Mouse (Mus musculus) midbrain, embryonic 12.5 days (tissue): ENCODE results near the gene Ptgir. TPM values are rescaled to one million over a fixed set of nuclear protein-coding genes. Genes with fewer than 3 reads are reported as not detected.

ENCODE experiments used
- ATAC-seq: fragments of 200-750 bp; cut with Nextera tagmentation; 2 replicates; pipeline ENCODE4 v1.8.0; 2017; ENCODE audit warnings: low read depth, moderate TSS enrichment, moderate library complexity; ENCODE audit not compliant: low FRiP score
- H3K27ac ChIP-seq: fragments of 300-500 bp; sonication (generic); replicated peaks from 2 replicates; pipeline ENCODE4 v1.5.1; 2016; ENCODE audit warnings: mild to moderate bottlenecking
- H3K27me3 ChIP-seq: fragments of 300-500 bp; sonication (generic); 2 replicates; pipeline ENCODE4 v1.6.1; 2016; ENCODE audit warnings: mild to moderate bottlenecking
- H3K36me3 ChIP-seq: fragments of 300-500 bp; sonication (generic); 2 replicates; pipeline ENCODE4 v1.6.1; 2016
- H3K4me1 ChIP-seq: fragments of 300-500 bp; sonication (generic); 2 replicates; pipeline ENCODE4 v1.6.1; 2016
- H3K4me2 ChIP-seq: fragments of 300-500 bp; sonication (generic); replicated peaks from 2 replicates; pipeline ENCODE4 v1.6.1; 2016; ENCODE audit warnings: mild to moderate bottlenecking, moderate library complexity
- H3K4me3 ChIP-seq: fragments of 300-500 bp; sonication (generic); 2 replicates; pipeline ENCODE4 v1.5.1; 2016; ENCODE audit warnings: mild to moderate bottlenecking
- H3K9ac ChIP-seq: fragments of 300-500 bp; sonication (generic); replicated peaks from 2 replicates; pipeline ENCODE4 v1.6.1; 2016; ENCODE audit warnings: mild to moderate bottlenecking, moderate library complexity
- H3K9me3 ChIP-seq: fragments of 300-500 bp; sonication (generic); 2 replicates; pipeline ENCODE4 v1.6.1; 2016; ENCODE audit warnings: mild to moderate bottlenecking
- WGBS: fragments of 180-500 bp; shearing (Covaris S2); methylation state at CpG from one replicate; pipeline ENCODE4 v1.1.7; 2016; 5-methylcytosine and 5-hydroxymethylcytosine counted together
- polyA plus RNA-seq: library from polyadenylated mRNA; unstranded; fragments of >200 nt; fragmentation: Nextera tagmentation; extraction: Ambion mirVana; gene quantifications from 2 replicates; pipeline ENCODE4 v1.2.1, GENCODE M21; 2016

Ptgir gene
- polyA plus RNA-seq, result 1.1 and 1.2 TPM in 2 replicates

- Histone ChIP-seq H3K27ac (no peak within 1 kb of the TSS), H3K9ac (0 out of 2 replicates have a peak within 1 kb of the TSS, but pooled peaks have one; percentile 20), H3K9me3 (no peaks in the 10 kb centered on the region), H3K36me3 (no peaks in the 10 kb centered on the region), H3K4me2 (no peak within 1 kb of the TSS), H3K27me3 (peaks cover 24% of the 10 kb centered on the region), H3K4me3 (no peak within 1 kb of the TSS), H3K4me1 (peaks cover 22% of the 10 kb centered on the region)
- 10% methylated on average over 6 of the region's 6 CpGs for WGBS
- 0 out of 2 replicates have a peak, but pooled peaks have one; percentile 34 for ATAC-seq
Measured at GRCm38 (mm10) chr7:16906281-16906680, at the start of gene Ptgir. Ptgir (plus strand) TSS chr7:16906490.

GRCm38 (mm10) chr7:16858336-16858735, 48.0 kb upstream of the Ptgir start:
- H3K4me3 ChIP-seq, result no peak overlapping the region
- H3K9ac ChIP-seq, result no peak overlapping the region
- H3K4me1 ChIP-seq, result no peaks in the 10 kb centered on the region
- no peak overlapping the region for H3K27ac ChIP-seq
- ATAC-seq, result no peak
- H3K27me3 ChIP-seq, result no peaks in the 10 kb centered on the region
- peaks cover 54% of the 10 kb centered on the region for H3K36me3 ChIP-seq
- H3K4me2 ChIP-seq, result no peak overlapping the region
- WGBS, result 18% methylated on average over 17 of the region's 17 CpGs
- no peaks in the 10 kb centered on the region for H3K9me3 ChIP-seq

DNA sequence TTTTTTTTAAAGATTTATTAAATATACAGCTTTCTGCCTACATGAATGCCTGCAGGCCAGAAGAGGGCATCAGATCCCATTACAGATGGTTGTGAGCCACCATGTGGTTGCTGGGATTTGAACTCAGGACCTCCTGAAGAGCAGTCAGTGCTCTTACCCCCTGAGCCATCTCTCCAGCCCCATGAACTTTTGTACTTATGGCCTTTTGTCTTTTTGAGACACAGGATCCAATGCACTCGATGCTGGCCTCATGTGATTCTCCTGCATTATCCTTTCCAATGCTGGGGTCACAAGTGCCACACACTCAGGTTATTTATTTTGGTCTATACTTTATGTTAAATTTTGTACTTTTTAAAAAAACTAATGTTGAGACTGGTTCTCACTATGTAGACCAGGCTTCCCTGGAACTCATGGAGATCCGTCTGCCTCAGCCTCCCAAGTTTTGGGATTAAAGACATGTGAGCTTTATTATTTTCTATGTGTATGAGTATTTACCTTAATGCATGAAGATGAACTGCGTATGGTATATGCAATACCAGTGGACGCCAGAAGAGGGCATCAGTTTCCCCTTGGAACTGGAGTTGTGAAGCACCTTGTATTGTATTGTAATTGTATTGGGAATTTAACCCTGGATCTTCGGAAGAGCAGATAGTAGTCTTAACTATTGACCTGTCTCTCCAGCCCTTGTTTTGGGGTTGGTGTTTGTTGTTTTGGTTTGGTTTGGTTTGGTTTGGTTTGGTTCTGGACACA, 46.2 kb upstream of the Ptgir start:
- Histone ChIP-seq H3K27me3 (no peaks in the 10 kb centered on the region), H3K9me3 (no peaks in the 10 kb centered on the region), H3K36me3 (peaks cover 51% of the 10 kb centered on the region), H3K4me3 (no peak overlapping the region), H3K4me1 (no peaks in the 10 kb centered on the region), H3K9ac (no peak overlapping the region), H3K27ac (no peak overlapping the region), H3K4me2 (no peak overlapping the region)
- 30% methylated on average over 5 of the region's 5 CpGs for WGBS
- ATAC-seq, result no peak

- H3K4me1 ChIP-seq, result peaks cover 7% of the 10 kb centered on the region; the same call in 1 of the 2 replicates
- ATAC-seq, result no peak
- H3K9me3 ChIP-seq, result no peaks in the 10 kb centered on the region
- no peaks in the 10 kb centered on the region for H3K27me3 ChIP-seq
- peaks cover 39% of the 10 kb centered on the region for H3K36me3 ChIP-seq
- 92% methylated on average over 3 of the region's 3 CpGs for WGBS
- no peak overlapping the region for H3K4me3 ChIP-seq
- no peak overlapping the region for H3K4me2 ChIP-seq
- no peak overlapping the region for H3K9ac ChIP-seq
- no peak overlapping the region for H3K27ac ChIP-seq
Measured at GRCm38 (mm10) chr7:16867488-16867887, 38.8 kb upstream of the Ptgir start.

- peak; percentile 95 for ATAC-seq
- H3K4me1 ChIP-seq, result peaks cover 7% of the 10 kb centered on the region; the same call in 1 of the 2 replicates
- H3K27me3 ChIP-seq, result no peaks in the 10 kb centered on the region
- no peak overlapping the region for H3K9ac ChIP-seq
- peak overlapping the region; percentile 49; the same call in 1 of the 2 replicates for H3K27ac ChIP-seq
- H3K4me3 ChIP-seq, result peak overlapping the region; percentile 25
- H3K36me3 ChIP-seq, result peaks cover 31% of the 10 kb centered on the region
- H3K4me2 ChIP-seq, result peak overlapping the region; percentile 43
- 15% methylated on average over 16 of the region's 16 CpGs for WGBS
- no peaks in the 10 kb centered on the region for H3K9me3 ChIP-seq
Measured at GRCm38 (mm10) chr7:16869497-16869896, 36.8 kb upstream of the Ptgir start.

- Histone ChIP-seq H3K9ac (no peak overlapping the region), H3K4me3 (no peak overlapping the region), H3K4me1 (peaks cover 18% of the 10 kb centered on the region), H3K36me3 (peaks cover 13% of the 10 kb centered on the region), H3K9me3 (no peaks in the 10 kb centered on the region), H3K4me2 (no peak overlapping the region), H3K27ac (no peak overlapping the region), H3K27me3 (no peaks in the 10 kb centered on the region)
- no peak for ATAC-seq
- 82% methylated on average over 10 of the region's 10 CpGs for WGBS
Measured at GRCm38 (mm10) chr7:16871600-16871999, 34.7 kb upstream of the Ptgir start.

GRCm38 (mm10) chr7:16872478-16872877, 33.8 kb upstream of the Ptgir start:
- 94% methylated on average over 9 of the region's 9 CpGs for WGBS
- Histone ChIP-seq H3K4me2 (no peak overlapping the region), H3K4me3 (no peak overlapping the region), H3K27me3 (no peaks in the 10 kb centered on the region), H3K9ac (no peak overlapping the region), H3K4me1 (peaks cover 26% of the 10 kb centered on the region), H3K27ac (no peak overlapping the region), H3K36me3 (peaks cover 13% of the 10 kb centered on the region), H3K9me3 (no peaks in the 10 kb centered on the region)
- no peak for ATAC-seq

DNA sequence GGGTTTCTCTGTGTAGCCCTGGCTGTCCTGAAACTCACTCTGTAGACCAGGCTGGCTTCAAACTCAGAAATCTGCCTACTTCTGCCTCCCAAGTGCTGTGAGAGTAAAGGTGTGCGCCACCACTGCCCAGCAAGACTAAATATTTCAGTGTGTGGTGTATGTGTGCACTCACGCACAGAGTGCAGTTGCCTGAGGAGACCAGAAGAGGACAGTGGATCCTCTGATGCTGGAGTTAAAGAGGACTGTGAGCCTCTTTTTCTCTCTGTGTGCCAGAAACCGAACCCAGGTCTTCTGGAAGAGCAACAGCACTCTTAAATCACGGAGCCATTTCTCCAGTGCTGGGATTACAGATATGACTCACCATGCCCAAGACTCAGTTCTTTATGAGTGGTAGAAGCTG, 32.9 kb upstream of the Ptgir start:
- no peak for ATAC-seq
- H3K4me2 ChIP-seq, result no peak overlapping the region
- no peak overlapping the region for H3K27ac ChIP-seq
- peaks cover 9% of the 10 kb centered on the region; the same call in 1 of the 2 replicates for H3K36me3 ChIP-seq
- no peaks in the 10 kb centered on the region for H3K9me3 ChIP-seq
- no peak overlapping the region for H3K9ac ChIP-seq
- no peaks in the 10 kb centered on the region for H3K27me3 ChIP-seq
- no peak overlapping the region for H3K4me3 ChIP-seq
- 91% methylated on average over 4 of the region's 4 CpGs for WGBS
- peaks cover 26% of the 10 kb centered on the region for H3K4me1 ChIP-seq

DNA sequence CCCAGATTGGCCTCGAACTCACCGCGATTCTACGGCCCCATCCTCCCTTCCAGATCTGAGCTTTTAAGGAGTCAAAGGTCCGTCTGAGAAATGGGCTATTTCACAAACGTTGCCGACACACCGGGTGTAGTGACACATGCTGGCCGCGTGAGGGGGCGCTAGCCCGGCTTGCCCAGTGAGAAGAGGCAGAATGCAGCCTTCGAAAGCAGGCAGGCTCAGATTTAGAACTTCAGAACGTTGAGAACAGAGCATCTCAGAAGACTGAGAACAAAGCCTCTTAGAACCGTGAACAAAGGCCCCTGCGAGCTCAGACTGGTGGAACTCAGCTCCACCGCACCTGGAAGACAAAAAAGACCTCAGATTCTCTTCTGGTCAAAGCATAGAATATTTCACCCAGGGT, 32.1 kb upstream of the Ptgir start:
- Histone ChIP-seq H3K4me2 (peak overlapping the region; percentile 88), H3K4me3 (peak overlapping the region; percentile 77), H3K27me3 (no peaks in the 10 kb centered on the region), H3K27ac (peak overlapping the region; percentile 70), H3K9me3 (no peaks in the 10 kb centered on the region), H3K9ac (no peak overlapping the region), H3K4me1 (peaks cover 24% of the 10 kb centered on the region), H3K36me3 (peaks cover 9% of the 10 kb centered on the region; the same call in 1 of the 2 replicates)
- WGBS, result 6% methylated on average over 17 of the region's 17 CpGs
- no peak for ATAC-seq

- Histone ChIP-seq H3K27me3 (no peaks in the 10 kb centered on the region), H3K4me2 (peak overlapping the region; percentile 88), H3K9ac (peak overlapping the region; percentile 83; the same call in 1 of the 2 replicates), H3K9me3 (no peaks in the 10 kb centered on the region), H3K36me3 (peaks cover 9% of the 10 kb centered on the region; the same call in 1 of the 2 replicates), H3K27ac (peak overlapping the region; percentile 70), H3K4me3 (peak overlapping the region; percentile 77), H3K4me1 (peaks cover 26% of the 10 kb centered on the region)
- under 1% methylated on average over 33 of the region's 33 CpGs for WGBS
- ATAC-seq, result peak; percentile 96
Measured at GRCm38 (mm10) chr7:16874756-16875309, 31.5 kb upstream of the Ptgir start.

- H3K36me3 ChIP-seq, result peaks cover 9% of the 10 kb centered on the region; the same call in 1 of the 2 replicates
- WGBS, result 0% methylated on average over 1 of the region's 1 CpGs
- no peaks in the 10 kb centered on the region for H3K27me3 ChIP-seq
- no peak for ATAC-seq
- H3K4me1 ChIP-seq, result peaks cover 26% of the 10 kb centered on the region
- peak within 1 kb of the TSS; percentile 83 for H3K9ac ChIP-seq
- peak within 1 kb of the TSS; percentile 88 for H3K4me2 ChIP-seq
- H3K4me3 ChIP-seq, result peak within 1 kb of the TSS; percentile 77
- no peaks in the 10 kb centered on the region for H3K9me3 ChIP-seq
- H3K27ac ChIP-seq, result peak within 1 kb of the TSS; percentile 82
Measured at GRCm38 (mm10) chr7:16875310-16875325, 31.2 kb upstream of the Ptgir start, which contains the start of gene Dact3. Dact3 (plus strand) TSS chr7:16875317.

DNA sequence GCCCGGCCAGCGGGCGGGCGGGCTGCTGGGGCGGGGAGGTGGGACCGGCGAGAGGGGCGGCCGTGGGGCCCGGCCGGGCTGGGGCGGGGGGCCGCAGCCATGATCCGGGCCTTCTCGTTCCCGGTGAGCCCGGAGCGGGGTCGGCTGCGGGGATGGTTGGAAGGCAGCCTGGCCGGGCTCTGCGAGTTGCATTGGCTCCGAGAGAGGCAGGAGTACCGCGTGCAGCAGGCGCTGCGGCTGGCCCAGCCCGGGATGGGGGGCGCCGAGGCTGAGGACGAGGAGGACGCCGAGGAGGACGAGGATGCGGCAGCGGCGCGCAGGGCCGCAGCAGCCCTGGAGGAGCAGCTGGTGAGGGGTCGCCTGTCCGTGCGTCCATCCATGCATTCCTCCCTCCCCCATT, 31.0 kb upstream of the Ptgir start:
- peak overlapping the region; percentile 83 for H3K9ac ChIP-seq
- peaks cover 9% of the 10 kb centered on the region; the same call in 1 of the 2 replicates for H3K36me3 ChIP-seq
- no peaks in the 10 kb centered on the region for H3K27me3 ChIP-seq
- no peaks in the 10 kb centered on the region for H3K9me3 ChIP-seq
- peak overlapping the region; percentile 88 for H3K4me2 ChIP-seq
- H3K4me1 ChIP-seq, result peaks cover 28% of the 10 kb centered on the region
- peak overlapping the region; percentile 77 for H3K4me3 ChIP-seq
- WGBS, result under 1% methylated on average over 41 of the region's 42 CpGs
- H3K27ac ChIP-seq, result peak overlapping the region; percentile 82
- ATAC-seq, result no peak
